Mouse (Mus musculus): ENCODE data around the gene Eif4b.

Gene Eif4b

GRCm38 (mm10) chr15:102116753-102117415 is 43.3 kb downstream of the Eif4b start:
- DNase-seq (ENCODE audit: low spot score) = no peak

- DNase-seq (ENCODE audit: low spot score) = no peak
Observed at GRCm38 (mm10) chr15:102117461-102118443, 44.2 kb downstream of the Eif4b start.

GRCm38 (mm10) chr15:102118591-102118990 is 45.0 kb downstream of the Eif4b start:
- DNase-seq (ENCODE audit: low spot score) = no peak

- no peak for DNase-seq (ENCODE audit: low spot score)
Observed at GRCm38 (mm10) chr15:102119121-102119830, 45.7 kb downstream of the Eif4b start.

- DNase-seq (ENCODE audit: low spot score) = no peak
Observed at GRCm38 (mm10) chr15:102119831-102120170, 46.2 kb downstream of the Eif4b start.

GRCm38 (mm10) chr15:102120530-102120929 is 47.0 kb downstream of the Eif4b start:
- DNase-seq (ENCODE audit: low spot score) = no peak

- DNase-seq (ENCODE audit: low spot score) = no peak
Observed at GRCm38 (mm10) chr15:102126303-102126702, 52.7 kb downstream of the Eif4b start.

GRCm38 (mm10) chr15:102133314-102133713 is 59.7 kb downstream of the Eif4b start:
- DNase-seq (ENCODE audit: low spot score) = no peak

GRCm38 (mm10) chr15:102134709-102135108 is 61.1 kb downstream of the Eif4b start:
- DNase-seq (ENCODE audit: low spot score) = no peak

- no peak for DNase-seq (ENCODE audit: low spot score)
Observed at GRCm38 (mm10) chr15:102135522-102136128, 62.1 kb downstream of the Eif4b start.

GRCm38 (mm10) chr15:102136129-102136758 is 62.7 kb downstream of the Eif4b start, which contains the start of gene Spryd3:
TSS of gene Spryd3 (minus strand) at chr15:102136234.
- peak; percentile 97 for DNase-seq (ENCODE audit: low spot score)

GRCm38 (mm10) chr15:102141120-102141519 is 67.5 kb downstream of the Eif4b start:
- no peak for DNase-seq (ENCODE audit: low spot score)

GRCm38 (mm10) chr15:102142914-102143912 is 69.6 kb downstream of the Eif4b start:
- DNase-seq (ENCODE audit: low spot score) = peak; percentile 38

GRCm38 (mm10) chr15:102144274-102144711 is 70.7 kb downstream of the Eif4b start, which contains the start of gene Igfbp6:
TSS of gene Igfbp6 (plus strand) at chr15:102144362.
- no peak for DNase-seq (ENCODE audit: low spot score)

GRCm38 (mm10) chr15:102144726-102145125 is 71.2 kb downstream of the Eif4b start:
- no peak for DNase-seq (ENCODE audit: low spot score)

- no peak for DNase-seq (ENCODE audit: low spot score)
Observed at GRCm38 (mm10) chr15:102145330-102145729, 71.8 kb downstream of the Eif4b start.

- DNase-seq (ENCODE audit: low spot score) = no peak
Observed at GRCm38 (mm10) chr15:102146089-102146488, 72.5 kb downstream of the Eif4b start.
